Mouse (Mus musculus): ENCODE data around the gene Dnajc9. TPM values are rescaled to one million over a fixed set of nuclear protein-coding genes. Genes with fewer than 3 reads are reported as not detected.

Dnajc9 gene
- polyA plus RNA-seq, 1 experiment from 2014 or later, result 41.7 TPM

GRCm38 (mm10) chr14:20392326-20392725 is 3.6 kb upstream of the Dnajc9 start:
- Histone ChIP-seq H3K36me3 (ENCODE audit: control insufficient read depth, insufficient read depth, low read length) (0 out of 2 replicates have a peak, but pooled peaks cover 5% of the 10 kb centered on the region), H3K4me2 (replicated peaks; ENCODE audit: low read depth) (no peak overlapping the region; the same call in 1 of the 2 replicates), H3K27me3 (ENCODE audit: control insufficient read depth, insufficient read depth, low read length) (no peaks in the 10 kb centered on the region), H3K27ac (replicated peaks) (no peak overlapping the region), H3K9me3 (ENCODE audit: control insufficient read depth, low read length) (no peaks in the 10 kb centered on the region), H3K4me3 (ENCODE audit: low read depth, low read length) (no peak overlapping the region; the same call in 1 of the 2 replicates), H3K9ac (ENCODE audit: low read length) (no peak overlapping the region), H3K4me1 (replicated peaks; ENCODE audit: control insufficient read depth, insufficient read depth) (0 out of 2 replicates have a peak, but pooled peaks cover 4% of the 10 kb centered on the region)
- TF ChIP-seq EP300 (optimal IDR thresholded peaks at IDR 0.05) (no peak), CTCF (IDR thresholded peaks at IDR 0.05; ENCODE audit: low read depth) (no peak)
- ATAC-seq (ENCODE audit: low FRiP score, low TSS enrichment), result no peak
- 79% methylated on average over 4 of the region's 4 CpGs for WGBS
- DNase-seq (ENCODE audit: low spot score), result no peak

- DNase-seq (ENCODE audit: low spot score), result no peak
- 0 out of 2 replicates have a peak, but pooled peaks cover 5% of the 10 kb centered on the region for H3K36me3 ChIP-seq (ENCODE audit: control insufficient read depth, insufficient read depth, low read length)
- no peak overlapping the region for H3K27ac ChIP-seq (replicated peaks)
- H3K4me3 ChIP-seq (ENCODE audit: low read depth, low read length), result peak overlapping the region; percentile 73; the same call in 1 of the 2 replicates
- TF ChIP-seq CTCF (IDR thresholded peaks at IDR 0.05; ENCODE audit: low read depth), result no peak
- TF ChIP-seq EP300 (optimal IDR thresholded peaks at IDR 0.05), result no peak
- peak overlapping the region; percentile 85 for H3K4me2 ChIP-seq (replicated peaks; ENCODE audit: low read depth)
- H3K27me3 ChIP-seq (ENCODE audit: control insufficient read depth, insufficient read depth, low read length), result no peaks in the 10 kb centered on the region
- H3K9ac ChIP-seq (ENCODE audit: low read length), result no peak overlapping the region
- ATAC-seq (ENCODE audit: low FRiP score, low TSS enrichment), result no peak
- H3K4me1 ChIP-seq (replicated peaks; ENCODE audit: control insufficient read depth, insufficient read depth), result 0 out of 2 replicates have a peak, but pooled peaks cover 4% of the 10 kb centered on the region
- H3K9me3 ChIP-seq (ENCODE audit: control insufficient read depth, low read length), result no peaks in the 10 kb centered on the region
- WGBS, result 83% methylated on average over 8 of the region's 8 CpGs
Observed at GRCm38 (mm10) chr14:20389446-20390079, 853 bp upstream of the Dnajc9 start.

GRCm38 (mm10) chr14:20379753-20380430 is 8.8 kb downstream of the Dnajc9 start:
- Histone ChIP-seq H3K27ac (replicated peaks) (no peak overlapping the region), H3K9ac (ENCODE audit: low read length) (no peak overlapping the region), H3K4me2 (replicated peaks; ENCODE audit: low read depth) (no peak overlapping the region), H3K27me3 (ENCODE audit: control insufficient read depth, insufficient read depth, low read length) (no peaks in the 10 kb centered on the region), H3K4me3 (ENCODE audit: low read depth, low read length) (no peak overlapping the region), H3K36me3 (ENCODE audit: control insufficient read depth, insufficient read depth, low read length) (peaks cover 4% of the 10 kb centered on the region; the same call in 1 of the 2 replicates), H3K4me1 (replicated peaks; ENCODE audit: control insufficient read depth, insufficient read depth) (no peaks in the 10 kb centered on the region), H3K9me3 (ENCODE audit: control insufficient read depth, low read length) (no peaks in the 10 kb centered on the region)
- WGBS, result 88% methylated on average over 9 of the region's 9 CpGs
- ATAC-seq (ENCODE audit: low FRiP score, low TSS enrichment), result no peak
- DNase-seq (ENCODE audit: low spot score), result no peak
- TF ChIP-seq EP300 (optimal IDR thresholded peaks at IDR 0.05), result no peak
- no peak for TF ChIP-seq CTCF (IDR thresholded peaks at IDR 0.05; ENCODE audit: low read depth)

- H3K27me3 ChIP-seq (ENCODE audit: control insufficient read depth, insufficient read depth, low read length), result no peaks in the 10 kb centered on the region
- no peak overlapping the region for H3K9ac ChIP-seq (ENCODE audit: low read length)
- no peaks in the 10 kb centered on the region for H3K9me3 ChIP-seq (ENCODE audit: control insufficient read depth, low read length)
- H3K4me1 ChIP-seq (replicated peaks; ENCODE audit: control insufficient read depth, insufficient read depth), result no peaks in the 10 kb centered on the region
- no peak for DNase-seq (ENCODE audit: low spot score)
- WGBS, result 69% methylated on average over 5 of the region's 5 CpGs
- ATAC-seq (ENCODE audit: low FRiP score, low TSS enrichment), result no peak
- TF ChIP-seq CTCF (IDR thresholded peaks at IDR 0.05; ENCODE audit: low read depth) (no peak), EP300 (optimal IDR thresholded peaks at IDR 0.05) (no peak)
- no peak overlapping the region for H3K4me2 ChIP-seq (replicated peaks; ENCODE audit: low read depth)
- H3K27ac ChIP-seq (replicated peaks), result no peak overlapping the region
- peaks cover 5% of the 10 kb centered on the region; the same call in 1 of the 2 replicates for H3K36me3 ChIP-seq (ENCODE audit: control insufficient read depth, insufficient read depth, low read length)
- H3K4me3 ChIP-seq (ENCODE audit: low read depth, low read length), result no peak overlapping the region
Observed at GRCm38 (mm10) chr14:20379087-20379640, 9.5 kb downstream of the Dnajc9 start.

GRCm38 (mm10) chr14:20378313-20379061 is 10.2 kb downstream of the Dnajc9 start:
- Histone ChIP-seq H3K9me3 (ENCODE audit: control insufficient read depth, low read length) (no peaks in the 10 kb centered on the region), H3K36me3 (ENCODE audit: control insufficient read depth, insufficient read depth, low read length) (peaks cover 6% of the 10 kb centered on the region; the same call in 1 of the 2 replicates), H3K4me3 (ENCODE audit: low read depth, low read length) (no peak overlapping the region), H3K4me1 (replicated peaks; ENCODE audit: control insufficient read depth, insufficient read depth) (no peaks in the 10 kb centered on the region), H3K4me2 (replicated peaks; ENCODE audit: low read depth) (no peak overlapping the region), H3K9ac (ENCODE audit: low read length) (no peak overlapping the region), H3K27ac (replicated peaks) (no peak overlapping the region), H3K27me3 (ENCODE audit: control insufficient read depth, insufficient read depth, low read length) (no peaks in the 10 kb centered on the region)
- WGBS, result 37% methylated on average over 13 of the region's 13 CpGs
- DNase-seq (ENCODE audit: low spot score) (peak; percentile 71), ATAC-seq (ENCODE audit: low FRiP score, low TSS enrichment) (peak; percentile 92)
- TF ChIP-seq CTCF (IDR thresholded peaks at IDR 0.05; ENCODE audit: low read depth) (peak; percentile 79), EP300 (optimal IDR thresholded peaks at IDR 0.05) (no peak)

All from stomach, postnatal 0 days (tissue).